Mouse (Mus musculus) heart, embryonic 10.5 days (tissue): ENCODE measurements around the gene Mus81. TPM values are rescaled to one million over a fixed set of nuclear protein-coding genes. Genes with fewer than 3 reads are reported as not detected.

Experiments
- DNase-seq: peaks from one replicate; pipeline ENCODE4 v3.0.0-alpha.2; 2017; ENCODE audit warnings: low spot score
- H3K27ac ChIP-seq: fragments of 300-500 bp; sonication (generic); 2 replicates; pipeline ENCODE4 v1.5.1; 2016; ENCODE audit warnings: mild to moderate bottlenecking
- H3K27me3 ChIP-seq: fragments of 300-500 bp; sonication (generic); 2 replicates; pipeline ENCODE4 v1.6.1; 2016; ENCODE audit warnings: mild to moderate bottlenecking; ENCODE audit not compliant: poor library complexity, insufficient read depth, severe bottlenecking
- H3K36me3 ChIP-seq: fragments of 300-500 bp; sonication (generic); 2 replicates; pipeline ENCODE4 v1.6.1; 2016; ENCODE audit warnings: mild to moderate bottlenecking, moderate library complexity
- H3K4me1 ChIP-seq: fragments of 300-500 bp; sonication (generic); 2 replicates; pipeline ENCODE4 v1.6.1; 2016; ENCODE audit warnings: mild to moderate bottlenecking
- H3K4me3 ChIP-seq: fragments of 300-500 bp; sonication (generic); 2 replicates; pipeline ENCODE4 v1.5.1; 2016; ENCODE audit warnings: mild to moderate bottlenecking, moderate library complexity
- H3K9me3 ChIP-seq: fragments of 300-500 bp; sonication (generic); 2 replicates; pipeline ENCODE4 v1.6.1; 2016; ENCODE audit warnings: mild to moderate bottlenecking, moderate library complexity
- WGBS: fragments of 180-500 bp; shearing (Covaris S2); methylation state at CpG from one replicate; pipeline ENCODE4 v1.1.7; 2016; 5-methylcytosine and 5-hydroxymethylcytosine counted together
- polyA plus RNA-seq: library from polyadenylated mRNA; unstranded; fragments of >200 nt; fragmentation: Nextera tagmentation; extraction: Ambion mirVana; gene quantifications from 2 replicates; pipeline ENCODE4 v1.2.1, GENCODE M21; 2016

Mus81 gene
- polyA plus RNA-seq, 1 experiment from 2014 or later = 44.7 TPM

GRCm38 (mm10) chr19:5459019-5459418 lies 29.2 kb downstream of the Mus81 start:
- no peak overlapping the region for H3K4me3 ChIP-seq
- H3K9me3 ChIP-seq = no peaks in the 10 kb centered on the region
- peaks cover 26% of the 10 kb centered on the region for H3K36me3 ChIP-seq
- no peak overlapping the region for H3K27ac ChIP-seq
- H3K27me3 ChIP-seq = 0 out of 2 replicates have a peak, but pooled peaks cover 7% of the 10 kb centered on the region
- peaks cover 50% of the 10 kb centered on the region for H3K4me1 ChIP-seq
- no peak for DNase-seq
- WGBS = 59% methylated on average over 7 of the region's 7 CpGs

GRCm38 (mm10) chr19:5457746-5458442 lies 30.3 kb downstream of the Mus81 start, which contains the start of gene Ccdc85b:
Gene Ccdc85b (minus strand): TSS chr19:5457894.
- Histone ChIP-seq H3K36me3 (peaks cover 23% of the 10 kb centered on the region), H3K4me1 (peaks cover 46% of the 10 kb centered on the region), H3K4me3 (peak within 1 kb of the TSS; percentile 90), H3K9me3 (no peaks in the 10 kb centered on the region), H3K27me3 (0 out of 2 replicates have a peak, but pooled peaks cover 7% of the 10 kb centered on the region), H3K27ac (peak within 1 kb of the TSS; percentile 96)
- DNase-seq = no peak
- WGBS = 18% methylated on average over 14 of the region's 14 CpGs

- Histone ChIP-seq H3K27ac (peak overlapping the region; percentile 96), H3K36me3 (peaks cover 16% of the 10 kb centered on the region), H3K4me3 (peak overlapping the region; percentile 90), H3K27me3 (0 out of 2 replicates have a peak, but pooled peaks cover 8% of the 10 kb centered on the region), H3K9me3 (no peaks in the 10 kb centered on the region), H3K4me1 (peaks cover 46% of the 10 kb centered on the region)
- WGBS = under 1% methylated on average over 70 of the region's 70 CpGs
- peak; percentile 98 for DNase-seq
These were observed 31.1 kb downstream of the Mus81 start for GRCm38 (mm10) chr19:5456922-5457745.

GRCm38 (mm10) chr19:5456241-5456921 lies 31.8 kb downstream of the Mus81 start:
- Histone ChIP-seq H3K4me1 (peaks cover 44% of the 10 kb centered on the region), H3K27me3 (peaks cover 16% of the 10 kb centered on the region; the same call in 1 of the 2 replicates), H3K4me3 (peak overlapping the region; percentile 90), H3K9me3 (no peaks in the 10 kb centered on the region), H3K36me3 (peaks cover 16% of the 10 kb centered on the region), H3K27ac (peak overlapping the region; percentile 96)
- DNase-seq = no peak
- WGBS = 4% methylated on average over 26 of the region's 26 CpGs

- Histone ChIP-seq H3K4me1 (peaks cover 38% of the 10 kb centered on the region), H3K27me3 (peaks cover 24% of the 10 kb centered on the region; the same call in 1 of the 2 replicates), H3K27ac (peak overlapping the region; percentile 96), H3K4me3 (peak overlapping the region; percentile 90), H3K9me3 (no peaks in the 10 kb centered on the region), H3K36me3 (peaks cover 16% of the 10 kb centered on the region)
- 60% methylated on average over 8 of the region's 8 CpGs for WGBS
- no peak for DNase-seq
These were observed 32.6 kb downstream of the Mus81 start for GRCm38 (mm10) chr19:5455568-5455967.

- 77% methylated on average over 12 of the region's 12 CpGs for WGBS
- no peak for DNase-seq
- Histone ChIP-seq H3K9me3 (no peaks in the 10 kb centered on the region), H3K27me3 (peaks cover 29% of the 10 kb centered on the region; the same call in 1 of the 2 replicates), H3K4me1 (peaks cover 38% of the 10 kb centered on the region), H3K27ac (no peak overlapping the region; the same call in 1 of the 2 replicates), H3K4me3 (peak overlapping the region; percentile 90), H3K36me3 (peaks cover 16% of the 10 kb centered on the region)
These were observed 33.2 kb downstream of the Mus81 start for GRCm38 (mm10) chr19:5455037-5455436.

- H3K9me3 ChIP-seq = no peaks in the 10 kb centered on the region
- no peak for DNase-seq
- no peak overlapping the region for H3K27ac ChIP-seq
- WGBS = 69% methylated on average over 6 of the region's 6 CpGs
- peaks cover 16% of the 10 kb centered on the region for H3K36me3 ChIP-seq
- peaks cover 55% of the 10 kb centered on the region for H3K27me3 ChIP-seq
- H3K4me1 ChIP-seq = peaks cover 42% of the 10 kb centered on the region
- H3K4me3 ChIP-seq = no peak overlapping the region
These were observed 36.4 kb downstream of the Mus81 start for GRCm38 (mm10) chr19:5451766-5452165.

- Histone ChIP-seq H3K4me3 (no peak overlapping the region), H3K27ac (no peak overlapping the region), H3K4me1 (peaks cover 21% of the 10 kb centered on the region), H3K27me3 (peaks cover 76% of the 10 kb centered on the region), H3K9me3 (no peaks in the 10 kb centered on the region), H3K36me3 (peaks cover 15% of the 10 kb centered on the region)
- 83% methylated on average over 3 of the region's 3 CpGs for WGBS
- no peak for DNase-seq
These were observed 38.5 kb downstream of the Mus81 start for GRCm38 (mm10) chr19:5449673-5450072.

- 5% methylated on average over 36 of the region's 36 CpGs for WGBS
- peak; percentile 86 for DNase-seq
- Histone ChIP-seq H3K4me1 (peaks cover 19% of the 10 kb centered on the region), H3K4me3 (peak overlapping the region; percentile 69), H3K9me3 (no peaks in the 10 kb centered on the region), H3K27me3 (peaks cover 81% of the 10 kb centered on the region), H3K27ac (peak overlapping the region; percentile 22; the same call in 1 of the 2 replicates), H3K36me3 (peaks cover 4% of the 10 kb centered on the region; the same call in 1 of the 2 replicates)
These were observed 39.6 kb downstream of the Mus81 start for GRCm38 (mm10) chr19:5448354-5449150.

GRCm38 (mm10) chr19:5447515-5448353 lies 40.5 kb downstream of the Mus81 start, which contains the start of gene Fosl1:
Gene Fosl1 (plus strand): TSS chr19:5447547.
- peak within 1 kb of the TSS; percentile 22; the same call in 1 of the 2 replicates for H3K27ac ChIP-seq
- H3K9me3 ChIP-seq = no peaks in the 10 kb centered on the region
- no peak for DNase-seq
- H3K36me3 ChIP-seq = no peaks in the 10 kb centered on the region
- WGBS = 1% methylated on average over 70 of the region's 70 CpGs
- H3K4me3 ChIP-seq = peak within 1 kb of the TSS; percentile 69
- H3K27me3 ChIP-seq = peaks cover 81% of the 10 kb centered on the region
- peaks cover 19% of the 10 kb centered on the region for H3K4me1 ChIP-seq

- 83% methylated on average over 5 of the region's 5 CpGs for WGBS
- Histone ChIP-seq H3K36me3 (no peaks in the 10 kb centered on the region), H3K9me3 (no peaks in the 10 kb centered on the region), H3K27ac (no peak overlapping the region), H3K27me3 (peaks cover 66% of the 10 kb centered on the region), H3K4me1 (peaks cover 19% of the 10 kb centered on the region), H3K4me3 (no peak overlapping the region)
- DNase-seq = no peak
These were observed 42.5 kb downstream of the Mus81 start for GRCm38 (mm10) chr19:5445747-5446146.
